Mouse (Mus musculus): ENCODE data around the gene Nr1d2. TPM values are rescaled to one million over a fixed set of nuclear protein-coding genes. Genes with fewer than 3 reads are reported as not detected.

The Nr1d2 gene
- polyA plus RNA-seq, 1 experiment from 2014 or later: 8.1 TPM

Small RNA genes within 50 kb of the gene (microRNA-seq; reads per million reads assigned to microRNA genes)
- not detected for gene Gm44469

Other genes starting within 250 kb of the Nr1d2 start
- gene Nkiras1, start 32.0 kb upstream of the Nr1d2 start, polyA plus RNA-seq (2016; fragmentation: Nextera tagmentation; extraction: Ambion mirVana): 17.4 and 21.5 TPM in 2 replicates
- 390 and 444 TPM in 2 replicates for gene Rpl15, start 32.3 kb upstream of the Nr1d2 start, polyA plus RNA-seq (2016; fragmentation: Nextera tagmentation; extraction: Ambion mirVana)
- gene Ube2e1, start 92.7 kb upstream of the Nr1d2 start, polyA plus RNA-seq (2016; fragmentation: Nextera tagmentation; extraction: Ambion mirVana): 156 and 157 TPM in 2 replicates